Mouse (Mus musculus): ENCODE measurements at regions not wholly inside any gene's neighbourhood (a gene's known extent, or its start where the extent isn't known, plus 50 kb on each side); places are given as distances from the start of the nearest gene placed in this dataset.

GRCm38 (mm10) chr14:109266521-109266920 is 352.6 kb upstream of the Slitrk1 start:
- no peak for DNase-seq (ENCODE audit: low spot score)

GRCm38 (mm10) chr14:109261990-109262389 is 348.0 kb upstream of the Slitrk1 start:
- DNase-seq (ENCODE audit: low spot score) = no peak

DNA sequence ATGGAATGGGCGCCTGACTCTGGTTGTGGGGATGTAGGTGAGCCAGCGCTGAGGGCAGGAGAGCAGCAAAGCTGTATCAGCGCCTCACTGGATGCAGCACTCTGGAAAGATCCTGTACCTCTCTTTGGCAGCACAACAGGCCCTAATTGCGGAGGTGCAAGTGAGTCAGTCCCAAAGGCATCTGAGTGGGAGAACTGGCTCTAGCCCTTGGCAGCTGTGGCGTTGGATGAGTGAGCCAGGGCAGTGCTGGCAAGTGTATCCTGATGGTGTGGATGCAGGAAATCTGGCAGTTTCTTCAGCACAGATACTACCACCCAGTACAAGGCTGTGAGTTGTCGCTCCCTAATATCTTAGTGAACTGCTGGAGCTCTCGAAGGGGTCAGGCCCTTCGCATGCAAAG is 300.9 kb upstream of the Slitrk1 start:
- DNase-seq (ENCODE audit: low spot score) = peak; percentile 15

GRCm38 (mm10) chr14:109180029-109180585 is 266.1 kb upstream of the Slitrk1 start:
- peak; percentile 6 for DNase-seq (ENCODE audit: low spot score)

DNA sequence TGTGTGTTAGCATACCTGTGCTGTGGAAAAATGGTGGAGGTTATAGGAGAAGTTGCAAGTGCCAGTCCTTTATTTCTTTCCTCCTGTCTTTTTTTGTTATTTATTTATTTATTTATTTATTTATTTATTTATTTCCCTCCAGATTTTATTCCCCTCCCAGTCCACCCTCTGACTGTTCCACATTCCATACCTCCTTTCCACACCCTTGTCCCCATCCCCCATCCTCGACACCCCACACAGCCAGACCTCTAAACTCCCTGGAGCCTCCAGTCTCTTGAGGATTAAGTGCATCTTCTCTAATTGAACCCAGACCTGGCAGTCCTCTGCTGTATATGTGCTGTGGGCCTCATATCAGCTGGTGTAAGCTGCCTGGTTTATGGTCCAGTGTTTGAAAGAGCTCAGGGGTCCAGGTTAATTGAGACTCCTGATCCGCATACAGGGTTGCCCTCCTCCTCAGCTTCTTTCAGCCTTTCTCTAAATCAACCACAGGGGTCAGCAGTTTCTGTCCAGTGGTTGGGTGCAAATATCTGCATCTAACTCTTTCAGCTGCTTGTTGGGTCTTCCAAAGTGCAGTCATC is 262.7 kb upstream of the Slitrk1 start:
- DNase-seq (ENCODE audit: low spot score) = no peak

DNA sequence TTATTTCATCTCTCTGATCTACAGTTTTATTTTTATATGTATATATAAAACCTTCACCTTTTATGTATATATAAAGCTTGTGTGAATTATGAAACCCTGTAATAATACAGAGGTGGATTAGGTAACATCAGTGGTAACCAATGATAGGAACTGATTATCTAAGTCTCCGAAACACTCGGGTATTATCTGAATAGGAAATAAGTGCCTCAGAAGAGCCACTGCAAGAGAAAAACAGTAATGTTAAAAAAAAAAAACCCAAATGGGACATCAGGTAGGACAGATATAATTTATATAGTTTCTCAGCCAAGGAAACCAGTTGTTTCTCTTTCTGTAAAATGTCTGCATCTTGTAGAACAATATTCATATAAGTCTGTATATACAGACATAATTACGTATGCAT is 261.9 kb upstream of the Slitrk1 start:
- DNase-seq (ENCODE audit: low spot score) = no peak
